Comparison of ENCODE assay signal across 8 mouse cellular contexts in genomic region chr17:24672141-24672540, GRCm38 (mm10). TPM values are rescaled to one million over a fixed set of nuclear protein-coding genes. Genes with fewer than 3 reads are reported as not detected.
DNase-seq lines count a peak whose midpoint lies in the region; ATAC-seq and TF ChIP-seq lines count a peak whose summit lies in the region.

No protein-coding gene starts in this region.

- TF ChIP-seq EP300 in lung, postnatal 0 days (IDR thresholded peaks at IDR 0.05) = no peak

- no peaks in the 10 kb centered on the region for H3K9me3 ChIP-seq in forebrain, embryonic 13.5 days (replicated peaks)
- H3K9me3 ChIP-seq in lung, postnatal 0 days (ENCODE audit: low read length) = no peaks in the 10 kb centered on the region

- H3K4me1 ChIP-seq in forebrain, embryonic 13.5 days = peaks cover 41% of the 10 kb centered on the region
- peaks cover 17% of the 10 kb centered on the region; the same call in 1 of the 2 replicates for H3K4me1 ChIP-seq in lung, postnatal 0 days (ENCODE audit: insufficient read depth, low read depth, low read length)

- no peak for TF ChIP-seq CTCF in lung, postnatal 0 days (IDR thresholded peaks at IDR 0.05)

- peak overlapping the region; percentile 99 for H3K9ac ChIP-seq in forebrain, embryonic 13.5 days
- H3K9ac ChIP-seq in lung, postnatal 0 days (replicated peaks; ENCODE audit: low read depth) = no peak overlapping the region

- H3K36me3 ChIP-seq in forebrain, embryonic 13.5 days (ENCODE audit: poor library complexity, severe bottlenecking) = peaks cover 12% of the 10 kb centered on the region
- H3K36me3 ChIP-seq in lung, postnatal 0 days (ENCODE audit: insufficient read depth, low read length) = no peaks in the 10 kb centered on the region

- H3K4me2 ChIP-seq in forebrain, embryonic 13.5 days = peak overlapping the region; percentile 27
- 0 out of 2 replicates have a peak overlapping the region, but pooled peaks have one; percentile 14 for H3K4me2 ChIP-seq in lung, postnatal 0 days (replicated peaks; ENCODE audit: low read depth, low read length)

- no peaks in the 10 kb centered on the region for H3K27me3 ChIP-seq in forebrain, embryonic 13.5 days
- no peaks in the 10 kb centered on the region for H3K27me3 ChIP-seq in lung, postnatal 0 days (replicated peaks; ENCODE audit: insufficient read depth, low read length)

- DNase-seq in ovary, postnatal 36 days (ENCODE audit: low spot score) = peak; percentile 38
- no peak for DNase-seq in ovary, postnatal 14 days (ENCODE audit: low spot score)
- DNase-seq in kidney, adult 8-10 months = peak; percentile 66 to 67
- peak; percentile 91 for DNase-seq in lung, postnatal 0 days (ENCODE audit: low spot score)
- DNase-seq in right cerebral cortex, postnatal 10 days (ENCODE audit: low spot score in 2 of 2) = no peak
- no peak for DNase-seq in layer of hippocampus, postnatal 25 days (ENCODE audit: extremely low spot score in 1 of 2, low spot score in 1 of 2)

- H3K27ac ChIP-seq in forebrain, embryonic 13.5 days = no peak overlapping the region
- H3K27ac ChIP-seq in lung, postnatal 0 days (ENCODE audit: low read length) = no peak overlapping the region

- H3K4me3 ChIP-seq in forebrain, embryonic 13.5 days = no peak overlapping the region
- no peak overlapping the region for H3K4me3 ChIP-seq in lung, postnatal 0 days (ENCODE audit: low read depth, low read length)

- WGBS in forebrain, embryonic 13.5 days = 40% methylated on average over 5 of the region's 5 CpGs
- WGBS in lung, postnatal 0 days = 5% methylated on average over 5 of the region's 5 CpGs

- no peak for ATAC-seq in forebrain, embryonic 13.5 days
- peak; percentile 32 for ATAC-seq in lung, postnatal 0 days
- no peak for ATAC-seq in CD4-positive, CD25-positive, alpha-beta regulatory T cell, adult 4 months

RNA-seq across cellular contexts. Expression of gene Zfp598, which starts 2.7 kb away (rescaled TPM):
- polyA plus RNA-seq in forebrain, embryonic 13.5 days (2015; fragmentation: Nextera tagmentation; extraction: Ambion mirVana) = 14.9 and 16.2 TPM in 2 replicates
- polyA plus RNA-seq in lung, postnatal 0 days (2015; fragmentation: Nextera tagmentation; extraction: Ambion mirVana) = 10.5 and 11.9 TPM in 2 replicates
- polyA plus RNA-seq in CD4-positive, CD25-positive, alpha-beta regulatory T cell, adult 4 months (2017; shearing (Covaris generic)) = 1 to 10 TPM; 3.7 to 5.4 TPM
- 10 to 100 TPM; 36.9 to 40.0 TPM for total RNA-seq in layer of hippocampus, postnatal 25 days (2021)

RNA-seq across cellular contexts. Expression of gene Npw, which starts 13.9 kb away (rescaled TPM):
- not detected in 2 replicates for polyA plus RNA-seq in forebrain, embryonic 13.5 days (2015; fragmentation: Nextera tagmentation; extraction: Ambion mirVana)
- polyA plus RNA-seq in lung, postnatal 0 days (2015; fragmentation: Nextera tagmentation; extraction: Ambion mirVana) = 8.6 and 10.3 TPM in 2 replicates
- polyA plus RNA-seq in CD4-positive, CD25-positive, alpha-beta regulatory T cell, adult 4 months (2017; shearing (Covaris generic)) = not detected
- total RNA-seq in layer of hippocampus, postnatal 25 days (2021) = 1 to 10 TPM; 2.1 to 2.9 TPM

RNA-seq across cellular contexts. Expression of gene Syngr3, which starts 17.6 kb away (rescaled TPM):
- polyA plus RNA-seq in forebrain, embryonic 13.5 days (2015; fragmentation: Nextera tagmentation; extraction: Ambion mirVana) = 61.0 and 68.7 TPM in 2 replicates
- 0.19 and 0.33 TPM in 2 replicates for polyA plus RNA-seq in lung, postnatal 0 days (2015; fragmentation: Nextera tagmentation; extraction: Ambion mirVana)
- 1 to 10 TPM; 1.1 TPM for polyA plus RNA-seq in CD4-positive, CD25-positive, alpha-beta regulatory T cell, adult 4 months (2017; shearing (Covaris generic))
- total RNA-seq in layer of hippocampus, postnatal 25 days (2021) = 100 to 1,000 TPM; 160 to 178 TPM

RNA-seq across cellular contexts. Expression of gene Slc9a3r2, which starts 22.0 kb away (rescaled TPM):
- 15.0 and 16.0 TPM in 2 replicates for polyA plus RNA-seq in forebrain, embryonic 13.5 days (2015; fragmentation: Nextera tagmentation; extraction: Ambion mirVana)
- 316 and 341 TPM in 2 replicates for polyA plus RNA-seq in lung, postnatal 0 days (2015; fragmentation: Nextera tagmentation; extraction: Ambion mirVana)
- not detected for polyA plus RNA-seq in CD4-positive, CD25-positive, alpha-beta regulatory T cell, adult 4 months (2017; shearing (Covaris generic))
- 10 to 100 TPM; 45.1 to 50.0 TPM for total RNA-seq in layer of hippocampus, postnatal 25 days (2021)

RNA-seq across cellular contexts. Expression of gene Gfer, which starts 23.8 kb away (rescaled TPM):
- polyA plus RNA-seq in forebrain, embryonic 13.5 days (2015; fragmentation: Nextera tagmentation; extraction: Ambion mirVana) = 40.7 and 42.5 TPM in 2 replicates
- polyA plus RNA-seq in lung, postnatal 0 days (2015; fragmentation: Nextera tagmentation; extraction: Ambion mirVana) = 26.1 and 29.0 TPM in 2 replicates
- 10 to 100 TPM; 13.5 to 21.7 TPM for polyA plus RNA-seq in CD4-positive, CD25-positive, alpha-beta regulatory T cell, adult 4 months (2017; shearing (Covaris generic))
- 10 to 100 TPM; 18.6 to 19.2 TPM for total RNA-seq in layer of hippocampus, postnatal 25 days (2021)

Comparison
In these comparisons a context has a peak if more than half of its experiments do, and no peak if none do; other contexts are left out.
1. DNase-seq: peak in ovary, postnatal 36 days (single experiment), kidney, adult 8-10 months (2 of 2) and lung, postnatal 0 days (single experiment); none in ovary, postnatal 14 days (single experiment), right cerebral cortex, postnatal 10 days (0 of 2) and layer of hippocampus, postnatal 25 days (0 of 2).
2. RNA of gene Syngr3, which starts 17.6 kb away (polyA plus RNA-seq): 61.0 to 68.7 TPM in forebrain, embryonic 13.5 days; 1.1 TPM in CD4-positive, CD25-positive, alpha-beta regulatory T cell, adult 4 months and 0.19 to 0.33 TPM in lung, postnatal 0 days; every median in the first group is over 10 times any median in the second.